Mouse (Mus musculus) MEL (cell line): Measurements from ENCODE around the gene Cttn. TPM values are rescaled to one million over a fixed set of nuclear protein-coding genes. Genes with fewer than 3 reads are reported as not detected.

Source experiments
- DNase-seq: peaks from one replicate; pipeline ENCODE4 v3.0.0; 2011; ENCODE audit warnings: low read depth, low spot score
- H3K27ac ChIP-seq: 2 replicates; pipeline ENCODE4 v1.5.1; 2012; ENCODE audit warnings: low read depth, mild to moderate bottlenecking, control low read depth, low read length, moderate library complexity; ENCODE audit not compliant: control insufficient read depth
- H3K27me3 ChIP-seq, 2 experiments: fragments of 150-350 bp in 1 of 2; sonication (generic) in 1 of 2; 2 replicates each; pipeline ENCODE4 v1.6.1; 2012; ENCODE audit warnings: low read length in 2 of 2, mild to moderate bottlenecking in 2 of 2, improper control_type of control experiment in 1 of 2, moderate library complexity in 1 of 2; ENCODE audit not compliant: insufficient read depth in 2 of 2, control insufficient read depth in 1 of 2
- H3K36me3 ChIP-seq, 2 experiments: 2 replicates each; pipeline ENCODE4 v1.6.1; 2012 to 2014; ENCODE audit warnings: low read length in 2 of 2, improper control_type of control experiment in 1 of 2, inconsistent platforms in 1 of 2, mild to moderate bottlenecking in 1 of 2; ENCODE audit not compliant: insufficient read depth in 2 of 2, control insufficient read depth in 1 of 2
- H3K4me1 ChIP-seq, 2 experiments: fragments of 150-350 bp in 1 of 2; sonication (generic) in 1 of 2; 2 replicates each; pipeline ENCODE4 v1.6.1; 2012; ENCODE audit warnings: low read length in 2 of 2, improper control_type of control experiment in 1 of 2, mild to moderate bottlenecking in 1 of 2; ENCODE audit not compliant: insufficient read depth in 2 of 2, control insufficient read depth in 1 of 2
- H3K4me3 ChIP-seq, 2 experiments: fragments of 150-350 bp in 1 of 2; sonication (generic) in 1 of 2; 2 replicates each; pipeline ENCODE4 v1.5.1; 2012; ENCODE audit warnings: low read depth in 2 of 2, low read length in 2 of 2, mild to moderate bottlenecking in 2 of 2, moderate library complexity in 2 of 2, control low read depth in 1 of 2, improper control_type of control experiment in 1 of 2; ENCODE audit not compliant: control insufficient read depth in 1 of 2, insufficient read depth in 1 of 2
- H3K79me2 ChIP-seq: 2 replicates; pipeline ENCODE4 v1.6.1; 2012; ENCODE audit warnings: mild to moderate bottlenecking, low read length, moderate library complexity; ENCODE audit not compliant: control insufficient read depth, poor library complexity, insufficient read depth
- H3K9ac ChIP-seq: 2 replicates; pipeline ENCODE4 v1.6.1; 2012; ENCODE audit warnings: low read depth, mild to moderate bottlenecking, control low read depth, low read length, moderate library complexity; ENCODE audit not compliant: control insufficient read depth, poor library complexity, severe bottlenecking
- H3K9me3 ChIP-seq: fragments of 150-350 bp; sonication (generic); replicated peaks from 2 replicates; pipeline ENCODE4 v1.6.1; 2012; ENCODE audit warnings: mild to moderate bottlenecking, low read length, improper control_type of control experiment, moderate library complexity; ENCODE audit not compliant: insufficient read depth
- BHLHE40 ChIP-seq: IDR thresholded peaks from 2 replicates; pipeline ENCODE4 v1.6.1; 2012; ENCODE audit warnings: low read depth, mild to moderate bottlenecking, inconsistent platforms, low read length, improper control_type of control experiment, borderline replicate concordance
- CHD1 ChIP-seq: IDR thresholded peaks from 2 replicates; pipeline ENCODE4 v1.6.1; 2012; ENCODE audit warnings: low read depth, mild to moderate bottlenecking, inconsistent platforms, low read length, improper control_type of control experiment
- CHD2 ChIP-seq: IDR thresholded peaks from 2 replicates; pipeline ENCODE4 v1.6.1; 2011; ENCODE audit warnings: low read length, improper control_type of control experiment
- CTCF ChIP-seq, 3 experiments: IDR thresholded peaks in 2 of 3; conservative IDR thresholded peaks in 1 of 3; 2 replicates each; pipeline ENCODE4 v1.5.1; 2011 to 2012; ENCODE audit warnings: low read length in 3 of 3, low read depth in 2 of 3, mild to moderate bottlenecking in 2 of 3, improper control_type of control experiment in 1 of 3, inconsistent platforms in 1 of 3, mixed read lengths in 1 of 3, moderate library complexity in 1 of 3; ENCODE audit not compliant: control insufficient read depth in 1 of 3, insufficient read depth in 1 of 3, poor library complexity in 1 of 3, severe bottlenecking in 1 of 3
- E2F4 ChIP-seq: IDR thresholded peaks from 2 replicates; pipeline ENCODE4 v1.6.1; 2011; ENCODE audit warnings: low read depth, low read length, improper control_type of control experiment, borderline replicate concordance
- EP300 ChIP-seq, 2 experiments: IDR thresholded peaks; 2 replicates each; pipeline ENCODE4 v1.6.1; 2011; ENCODE audit warnings: improper control_type of control experiment in 2 of 2, low read length in 2 of 2, low read depth in 1 of 2, mild to moderate bottlenecking in 1 of 2
- JUND ChIP-seq: IDR thresholded peaks from 2 replicates; pipeline ENCODE4 v1.6.1; 2011; ENCODE audit warnings: low read depth, mild to moderate bottlenecking, improper control_type of control experiment, low read length
- KAT2A ChIP-seq: conservative IDR thresholded peaks from 2 replicates; pipeline ENCODE4 v1.6.1; 2012; ENCODE audit warnings: low read depth, low read length, improper control_type of control experiment, inconsistent platforms
- MAX ChIP-seq: IDR thresholded peaks from 2 replicates; pipeline ENCODE4 v1.6.1; 2011; ENCODE audit warnings: low read length, improper control_type of control experiment
- MAZ ChIP-seq: IDR thresholded peaks from 2 replicates; pipeline ENCODE4 v1.6.1; 2012; ENCODE audit warnings: low read depth, mild to moderate bottlenecking, inconsistent platforms, low read length, improper control_type of control experiment
- MEF2A ChIP-seq: IDR thresholded peaks from 2 replicates; pipeline ENCODE4 v1.6.1; 2014; ENCODE audit warnings: low read depth, mild to moderate bottlenecking, inconsistent platforms, low read length, improper control_type of control experiment; ENCODE audit not compliant: poor library complexity, insufficient replicate concordance, severe bottlenecking; ENCODE audit errors: extremely low read depth
- MXI1 ChIP-seq: IDR thresholded peaks from 2 replicates; pipeline ENCODE4 v1.6.1; 2011; ENCODE audit warnings: mild to moderate bottlenecking, low read depth, low read length, improper control_type of control experiment
- MYB ChIP-seq: IDR thresholded peaks from 2 replicates; pipeline ENCODE4 v1.6.1; 2011; ENCODE audit warnings: mild to moderate bottlenecking, low read depth, low read length, improper control_type of control experiment
- NRF1 ChIP-seq: IDR thresholded peaks from 2 replicates; pipeline ENCODE4 v1.6.1; 2014; ENCODE audit warnings: low read depth, mild to moderate bottlenecking, inconsistent platforms, low read length, improper control_type of control experiment, moderate library complexity; ENCODE audit not compliant: poor library complexity, insufficient read depth, severe bottlenecking
- POLR2A ChIP-seq, 2 experiments: IDR thresholded peaks; 2 replicates each; pipeline ENCODE4 v1.6.1; 2011 to 2012; ENCODE audit warnings: low read length in 2 of 2, mild to moderate bottlenecking in 2 of 2, control low read depth in 1 of 2, improper control_type of control experiment in 1 of 2, low read depth in 1 of 2, moderate library complexity in 1 of 2; ENCODE audit not compliant: control insufficient read depth in 1 of 2, insufficient read depth in 1 of 2, poor library complexity in 1 of 2
- POLR2AphosphoS5 ChIP-seq: IDR thresholded peaks from 2 replicates; pipeline ENCODE4 v1.6.1; 2012; ENCODE audit warnings: low read depth, borderline replicate concordance, mild to moderate bottlenecking, inconsistent platforms, low read length, moderate library complexity, mixed read lengths
- RCOR1 ChIP-seq: IDR thresholded peaks from 2 replicates; pipeline ENCODE4 v1.6.1; 2012; ENCODE audit warnings: low read depth, mild to moderate bottlenecking, inconsistent platforms, low read length, improper control_type of control experiment
- TBP ChIP-seq: IDR thresholded peaks from 2 replicates; pipeline ENCODE4 v1.8.0; 2011; ENCODE audit warnings: low read depth, low read length, improper control_type of control experiment
- UBTF ChIP-seq: IDR thresholded peaks from 2 replicates; pipeline ENCODE4 v1.6.1; 2012; ENCODE audit warnings: low read depth, mild to moderate bottlenecking, inconsistent platforms, low read length, improper control_type of control experiment, moderate library complexity, borderline replicate concordance; ENCODE audit not compliant: insufficient read depth
- USF2 ChIP-seq, 2 experiments: IDR thresholded peaks; 2 replicates each; pipeline ENCODE4 v1.6.1; 2011 to 2012; ENCODE audit warnings: improper control_type of control experiment in 2 of 2, low read length in 2 of 2, borderline replicate concordance in 1 of 2, inconsistent platforms in 1 of 2, low read depth in 1 of 2, mild to moderate bottlenecking in 1 of 2; ENCODE audit not compliant: insufficient read depth in 1 of 2
- ZC3H11A ChIP-seq: IDR thresholded peaks from 2 replicates; pipeline ENCODE4 v1.6.1; 2012; ENCODE audit warnings: low read depth, mild to moderate bottlenecking, inconsistent platforms, low read length, improper control_type of control experiment
- ZNF384 ChIP-seq: IDR thresholded peaks from 2 replicates; pipeline ENCODE4 v1.6.1; 2012; ENCODE audit warnings: low read depth, mild to moderate bottlenecking, inconsistent platforms, low read length, improper control_type of control experiment
- polyA plus RNA-seq, 2 experiments: library from polyadenylated mRNA; stranded (reverse) in 1 of 2; unstranded in 1 of 2; fragments of >175 nt in 1 of 2; fragments of >200 nt in 1 of 2; gene quantifications; 2 replicates each; pipeline versions ENCODE4 v1.2.1 to v1.2.4; 2012; ENCODE audit warnings: low replicate concordance in 2 of 2, low read depth in 1 of 2; ENCODE audit not compliant: insufficient read length in 2 of 2, insufficient read depth in 1 of 2, missing spikeins in 1 of 2
- total RNA-seq: library from RNA; depleted of rRNA; stranded (reverse); fragments of 300-350 nt; gene quantifications from 2 replicates; pipeline ENCODE4 v1.2.3, GENCODE M21; 2012

Gene Cttn
- total and polyA plus RNA-seq, 3 experiments: 38.4 to 95.0 TPM; not detected in 1

DNA sequence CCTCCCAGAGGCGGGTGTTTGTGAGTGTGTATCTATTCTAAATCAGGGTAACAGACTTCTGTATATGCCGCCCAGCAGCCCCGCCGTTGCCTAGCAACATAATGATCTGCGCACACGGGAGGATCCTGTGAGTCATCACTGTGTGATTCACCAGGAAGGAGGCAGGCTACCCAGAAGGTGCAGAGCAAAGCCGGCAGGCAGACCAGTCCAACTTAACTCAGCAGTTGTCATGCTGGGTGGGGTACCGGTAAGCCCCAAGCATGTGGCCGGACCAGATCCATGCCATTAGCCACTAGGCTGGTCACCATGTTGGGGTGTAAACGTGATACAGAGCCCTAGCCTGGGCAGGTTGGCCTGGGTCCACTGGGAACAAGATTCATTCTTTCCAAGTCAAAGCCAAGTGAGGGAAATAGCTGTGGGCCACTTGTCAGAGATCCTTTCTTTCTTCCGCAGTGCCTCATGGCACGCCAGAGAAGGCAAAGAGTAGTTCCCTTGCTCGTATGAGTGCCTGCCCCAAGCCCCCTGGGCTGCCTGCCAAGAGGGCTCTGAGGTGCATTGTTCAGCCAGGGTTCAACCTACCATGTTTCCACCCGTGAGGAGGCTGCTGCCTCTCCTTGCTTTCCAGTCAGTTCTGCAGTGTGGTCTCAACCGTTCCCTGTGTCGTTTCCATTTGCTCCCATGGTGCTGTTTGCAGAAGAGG lies 53.0 kb downstream of the Cttn start:
- no peak for TF ChIP-seq ZC3H11A
- TF ChIP-seq JUND: no peak
- no peak for TF ChIP-seq ZNF384
- TF ChIP-seq CHD1: no peak
- no peak for TF ChIP-seq RCOR1
- no peak for TF ChIP-seq MYB
- TF ChIP-seq POLR2AphosphoS5: no peak
- no peak for TF ChIP-seq TBP
- no peak for TF ChIP-seq POLR2A (IDR thresholded peaks at IDR 0.05; ENCODE audit: control insufficient read depth in 1 of 2, insufficient read depth in 1 of 2, low read depth in 1 of 2, low read length in 2 of 2, poor library complexity in 1 of 2)
- no peak for TF ChIP-seq MAX
- TF ChIP-seq MEF2A: no peak
- no peak for TF ChIP-seq KAT2A
- TF ChIP-seq EP300 (IDR thresholded peaks at IDR 0.05; ENCODE audit: low read depth in 1 of 2, low read length in 2 of 2): no peak
- no peak for TF ChIP-seq UBTF
- no peak for TF ChIP-seq NRF1
- TF ChIP-seq USF2 (IDR thresholded peaks at IDR 0.05; ENCODE audit: borderline replicate concordance in 1 of 2, insufficient read depth in 1 of 2, low read depth in 1 of 2, low read length in 2 of 2): no peak
- no peak for TF ChIP-seq BHLHE40
- TF ChIP-seq CHD2: no peak
- no peak overlapping the region for H3K9ac ChIP-seq
- no peaks in the 10 kb centered on the region for H3K4me1 ChIP-seq
- peak; percentile 55 for DNase-seq
- no peaks in the 10 kb centered on the region for H3K27me3 ChIP-seq
- H3K9me3 ChIP-seq: no peaks in the 10 kb centered on the region
- no peaks in the 10 kb centered on the region for H3K36me3 ChIP-seq
- H3K79me2 ChIP-seq: no peaks in the 10 kb centered on the region
- H3K4me3 ChIP-seq: no peak overlapping the region
- no peak overlapping the region for H3K27ac ChIP-seq

GRCm38 (mm10) chr7:144417234-144417633 lies 53.6 kb downstream of the Cttn start:
- Histone ChIP-seq H3K79me2 (no peaks in the 10 kb centered on the region), H3K4me1 (no peaks in the 10 kb centered on the region), H3K9ac (no peak overlapping the region), H3K36me3 (no peaks in the 10 kb centered on the region), H3K4me3 (no peak overlapping the region), H3K27ac (no peak overlapping the region), H3K9me3 (no peaks in the 10 kb centered on the region), H3K27me3 (no peaks in the 10 kb centered on the region)
- DNase-seq: no peak
- TF ChIP-seq MEF2A (no peak), MYB (no peak), CHD2 (no peak), CTCF (IDR thresholded peaks at IDR 0.05 in 2 of 3, conservative IDR thresholded peaks at IDR 0.05 in 1 of 3; ENCODE audit: control insufficient read depth in 1 of 3, insufficient read depth in 1 of 3, low read depth in 2 of 3, low read length in 3 of 3, poor library complexity in 1 of 3, severe bottlenecking in 1 of 3) (no peak), EP300 (IDR thresholded peaks at IDR 0.05; ENCODE audit: low read depth in 1 of 2, low read length in 2 of 2) (no peak), E2F4 (no peak), UBTF (no peak), POLR2AphosphoS5 (no peak), POLR2A (IDR thresholded peaks at IDR 0.05; ENCODE audit: control insufficient read depth in 1 of 2, insufficient read depth in 1 of 2, low read depth in 1 of 2, low read length in 2 of 2, poor library complexity in 1 of 2) (no peak), RCOR1 (no peak), USF2 (IDR thresholded peaks at IDR 0.05; ENCODE audit: borderline replicate concordance in 1 of 2, insufficient read depth in 1 of 2, low read depth in 1 of 2, low read length in 2 of 2) (no peak), MXI1 (no peak), MAZ (no peak)
